Mouse (Mus musculus): Measurements from ENCODE around the gene Epor. TPM values are rescaled to one million over a fixed set of nuclear protein-coding genes. Genes with fewer than 3 reads are reported as not detected.

Epor gene
- 6.2 and 6.3 TPM in 2 replicates for polyA plus RNA-seq (2015; fragmentation: Nextera tagmentation; extraction: Ambion mirVana)

DNA sequence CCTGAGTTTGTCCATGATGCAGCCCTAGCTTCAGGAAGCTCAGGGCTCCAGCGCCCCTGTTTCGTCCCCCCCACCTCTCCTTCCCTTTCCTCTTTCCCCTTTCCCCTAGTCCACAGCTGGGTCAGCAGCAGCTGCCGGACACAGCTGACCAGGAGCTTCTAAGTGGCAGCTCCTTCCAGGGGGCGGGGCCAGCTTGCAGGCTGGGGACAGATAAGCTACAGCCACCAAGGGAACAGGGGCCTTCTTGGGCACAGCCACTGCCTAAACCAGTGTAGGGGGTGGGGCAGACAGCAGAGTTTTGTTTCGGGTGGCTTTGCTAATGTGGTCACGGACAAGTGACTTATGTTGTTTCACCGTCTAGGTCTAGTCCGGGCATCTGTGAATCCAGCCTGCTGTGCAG is at the start of gene Epor:
Epor (minus strand) TSS at position 90 of the 400 bp plus-strand sequence.
- WGBS, result 29% methylated on average over 7 of the region's 8 CpGs
- Histone ChIP-seq H3K4me2 (replicated peaks) (peak within 1 kb of the TSS; percentile 91), H3K27ac (no peak within 1 kb of the TSS), H3K9me3 (no peaks in the 10 kb centered on the region), H3K9ac (peak within 1 kb of the TSS; percentile 62), H3K4me1 (peaks cover 34% of the 10 kb centered on the region), H3K36me3 (peaks cover 2% of the 10 kb centered on the region; the same call in 1 of the 2 replicates), H3K4me3 (peak within 1 kb of the TSS; percentile 45), H3K27me3 (peaks cover 61% of the 10 kb centered on the region)
- ATAC-seq (ENCODE audit: low FRiP score, low read depth), result no peak

DNA sequence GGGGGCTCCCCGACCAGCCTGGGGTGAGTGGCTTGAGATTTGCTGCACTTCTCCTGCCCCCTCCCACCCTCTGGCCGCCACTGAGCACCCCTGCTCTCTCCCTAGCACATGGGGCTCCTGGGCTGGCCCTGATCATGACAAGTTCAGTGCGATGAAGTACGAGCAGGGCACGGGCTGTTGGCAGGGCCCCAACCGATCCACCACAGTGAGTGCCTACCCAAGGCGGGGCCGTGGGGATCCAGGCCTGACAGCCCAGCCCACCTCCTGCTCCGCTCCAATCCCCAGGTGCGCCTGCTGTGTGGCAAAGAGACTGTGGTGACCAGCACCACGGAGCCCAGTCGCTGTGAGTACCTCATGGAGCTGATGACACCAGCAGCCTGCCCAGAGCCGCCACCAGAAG is 49.4 kb upstream of the Epor start:
- Histone ChIP-seq H3K36me3 (peaks cover 72% of the 10 kb centered on the region), H3K27me3 (no peaks in the 10 kb centered on the region), H3K4me1 (no peaks in the 10 kb centered on the region), H3K9me3 (no peaks in the 10 kb centered on the region), H3K27ac (no peak overlapping the region), H3K4me2 (replicated peaks) (no peak overlapping the region), H3K4me3 (no peak overlapping the region), H3K9ac (no peak overlapping the region)
- no peak for ATAC-seq (ENCODE audit: low FRiP score, low read depth)
- 91% methylated on average over 13 of the region's 13 CpGs for WGBS

DNA sequence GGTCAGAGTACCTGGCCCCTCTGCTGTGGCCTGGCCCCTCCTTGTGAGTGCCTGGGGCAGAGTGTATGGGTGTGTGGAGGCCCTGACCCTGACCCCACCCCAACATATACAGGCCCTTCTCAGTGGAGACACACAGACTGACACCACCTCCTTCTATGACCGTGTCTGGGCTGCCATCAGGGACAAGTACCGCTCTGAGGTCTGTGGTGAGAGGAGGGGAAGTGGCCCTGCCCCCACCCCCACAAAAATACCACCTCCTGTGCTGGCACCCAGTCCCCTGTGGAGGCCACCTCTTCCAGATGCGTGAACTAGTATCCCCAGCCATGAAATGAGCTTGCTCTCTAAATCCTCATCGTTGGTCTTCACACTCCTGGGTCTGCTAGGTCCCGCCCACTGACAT is 47.7 kb upstream of the Epor start:
- 91% methylated on average over 5 of the region's 5 CpGs for WGBS
- Histone ChIP-seq H3K4me3 (no peak overlapping the region), H3K9me3 (no peaks in the 10 kb centered on the region), H3K4me1 (no peaks in the 10 kb centered on the region), H3K27ac (no peak overlapping the region), H3K27me3 (no peaks in the 10 kb centered on the region), H3K36me3 (peaks cover 88% of the 10 kb centered on the region), H3K4me2 (replicated peaks) (no peak overlapping the region), H3K9ac (no peak overlapping the region)
- no peak for ATAC-seq (ENCODE audit: low FRiP score, low read depth)

DNA sequence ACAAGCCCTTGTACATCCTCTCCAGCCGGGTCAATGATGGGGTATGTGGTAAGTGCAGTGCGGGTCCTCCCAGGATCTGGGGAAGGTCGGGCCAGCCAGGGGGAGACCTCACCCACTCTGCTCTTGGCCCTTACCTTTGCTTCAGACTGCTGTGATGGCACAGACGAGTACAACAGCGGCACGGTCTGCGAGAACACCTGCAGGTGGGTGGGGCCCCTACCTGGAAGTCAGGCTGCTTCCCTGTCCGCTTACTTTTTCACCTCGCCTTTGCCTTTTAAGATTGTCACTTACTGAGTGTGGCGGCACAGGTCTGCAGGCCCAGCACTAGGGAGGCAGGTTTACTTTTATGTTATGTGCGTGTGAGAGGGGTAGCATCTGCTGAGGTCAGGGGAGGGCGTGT is 41.2 kb upstream of the Epor start:
- Histone ChIP-seq H3K9ac (peak overlapping the region; percentile 26; the same call in 1 of the 2 replicates), H3K4me1 (peaks cover 23% of the 10 kb centered on the region), H3K27me3 (no peaks in the 10 kb centered on the region), H3K27ac (no peak overlapping the region), H3K36me3 (peaks cover 58% of the 10 kb centered on the region), H3K4me2 (replicated peaks) (peak overlapping the region; percentile 93; the same call in 1 of the 2 replicates), H3K4me3 (peak overlapping the region; percentile 67; the same call in 1 of the 2 replicates), H3K9me3 (no peaks in the 10 kb centered on the region)
- 92% methylated on average over 12 of the region's 12 CpGs for WGBS
- no peak for ATAC-seq (ENCODE audit: low FRiP score, low read depth)

DNA sequence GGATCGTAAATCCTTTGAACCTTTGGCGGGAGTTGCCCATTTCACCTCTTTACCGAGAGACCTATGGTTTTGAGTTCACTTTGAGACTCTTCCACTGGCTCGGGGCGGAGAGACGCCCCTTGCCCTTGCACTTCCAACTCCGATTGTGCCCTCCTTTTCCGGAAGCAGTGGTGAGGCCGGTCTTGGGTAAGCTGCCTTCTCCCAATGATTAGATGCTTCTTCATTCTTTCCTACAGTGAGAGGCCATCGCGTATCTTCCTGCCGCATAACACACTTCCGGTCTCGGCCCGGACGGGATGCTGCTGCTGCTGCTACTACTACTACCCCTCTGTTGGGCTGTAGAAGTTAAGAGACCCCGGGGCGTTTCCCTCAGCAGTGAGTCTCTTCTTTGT is 39.9 kb upstream of the Epor start:
- WGBS, result under 1% methylated on average over 18 of the region's 18 CpGs
- Histone ChIP-seq H3K9me3 (no peaks in the 10 kb centered on the region), H3K4me2 (replicated peaks) (peak overlapping the region; percentile 93), H3K4me3 (peak overlapping the region; percentile 67), H3K27ac (peak overlapping the region; percentile 28; the same call in 1 of the 2 replicates), H3K9ac (peak overlapping the region; percentile 78), H3K36me3 (peaks cover 44% of the 10 kb centered on the region), H3K27me3 (0 out of 2 replicates have a peak, but pooled peaks cover 2% of the 10 kb centered on the region), H3K4me1 (peaks cover 23% of the 10 kb centered on the region)
- ATAC-seq (ENCODE audit: low FRiP score, low read depth), result no peak

DNA sequence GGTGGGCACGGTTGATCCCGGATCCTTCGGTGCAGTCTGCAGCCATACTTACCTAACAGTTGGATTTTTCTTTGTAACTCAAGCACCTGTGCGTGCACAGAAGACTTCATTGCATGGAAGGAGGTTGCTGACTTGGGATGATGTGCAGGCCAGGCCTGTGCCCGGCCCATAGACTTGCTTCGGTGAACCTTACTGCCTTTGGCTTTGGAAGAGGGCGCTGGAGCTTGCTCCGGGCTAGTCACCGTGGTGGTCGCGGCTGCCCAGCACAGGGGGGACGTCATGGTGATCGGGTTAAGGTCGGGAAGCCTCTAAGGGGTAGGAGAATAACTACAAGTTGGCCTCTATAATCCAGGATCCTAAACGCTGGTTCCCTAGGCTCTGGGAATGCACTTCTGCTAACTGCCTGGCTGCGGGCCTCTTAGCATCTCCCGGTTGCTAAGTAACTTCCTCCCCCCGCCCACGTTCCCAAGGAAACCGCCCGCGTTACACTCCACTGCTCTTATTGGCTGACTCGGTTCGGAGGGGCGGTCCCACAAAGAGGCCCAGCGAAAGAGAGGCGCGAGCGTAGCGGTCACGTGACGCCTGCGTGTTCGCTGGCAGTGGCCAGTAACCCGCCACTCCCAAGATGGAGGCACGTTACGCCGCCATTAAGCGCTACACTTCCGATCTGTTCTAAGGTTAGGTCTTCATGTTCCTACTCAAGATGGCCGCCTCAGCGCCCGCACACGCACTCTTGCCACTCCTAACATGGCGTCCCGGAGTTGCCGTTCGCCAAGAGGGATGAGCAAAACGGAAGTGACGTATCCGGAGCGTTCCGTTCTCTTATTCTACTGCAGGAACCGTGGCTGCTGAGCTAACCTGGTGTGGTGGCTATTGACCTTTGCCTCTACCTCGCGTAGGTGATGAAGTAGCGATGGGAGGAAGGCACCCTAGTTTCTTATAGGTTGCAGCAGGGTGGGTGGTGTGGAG is 39.2 kb upstream of the Epor start, which contains the start of the genes Ccdc151 and Prkcsh:
Ccdc151 (minus strand) TSS at position 441 of the 969 bp plus-strand sequence.
Prkcsh (plus strand) TSS at position 613 of the 969 bp plus-strand sequence.
- H3K27me3 ChIP-seq, result 0 out of 2 replicates have a peak, but pooled peaks cover 3% of the 10 kb centered on the region
- peak within 1 kb of the TSS; percentile 93 for H3K4me2 ChIP-seq (replicated peaks)
- H3K4me1 ChIP-seq, result peaks cover 23% of the 10 kb centered on the region
- H3K9ac ChIP-seq, result peak within 1 kb of the TSS; percentile 78
- peak; percentile 99 for ATAC-seq (ENCODE audit: low FRiP score, low read depth)
- H3K4me3 ChIP-seq, result peak within 1 kb of the TSS; percentile 67
- no peaks in the 10 kb centered on the region for H3K9me3 ChIP-seq
- peaks cover 37% of the 10 kb centered on the region for H3K36me3 ChIP-seq
- peak within 1 kb of the TSS; percentile 28; the same call in 1 of the 2 replicates for H3K27ac ChIP-seq
- 6% methylated on average over 57 of the region's 57 CpGs for WGBS

DNA sequence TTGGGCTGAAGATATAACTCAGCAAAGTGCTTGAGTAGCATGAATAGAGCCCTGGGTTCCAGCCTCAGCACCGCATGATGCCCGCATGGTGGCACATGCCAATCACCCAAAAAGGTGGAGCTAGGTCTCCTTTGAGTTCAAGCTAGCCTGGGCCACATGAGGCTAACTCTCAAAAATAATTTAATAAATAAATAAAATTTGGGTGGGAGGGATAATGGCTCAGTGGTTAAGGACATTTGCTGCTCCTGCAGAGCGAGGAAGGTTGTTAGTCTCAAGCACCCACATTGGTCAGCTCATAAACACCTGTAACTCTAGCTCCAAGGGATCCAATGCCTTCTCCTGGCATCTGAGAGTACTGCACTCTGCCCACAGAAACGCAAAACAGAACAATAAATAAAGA is 38.3 kb upstream of the Epor start:
- H3K4me1 ChIP-seq, result peaks cover 23% of the 10 kb centered on the region
- no peaks in the 10 kb centered on the region for H3K9me3 ChIP-seq
- WGBS, result 87% methylated on average over 4 of the region's 4 CpGs
- H3K4me2 ChIP-seq (replicated peaks), result peak overlapping the region; percentile 63
- no peak overlapping the region for H3K9ac ChIP-seq
- H3K27ac ChIP-seq, result no peak overlapping the region
- H3K36me3 ChIP-seq, result peaks cover 29% of the 10 kb centered on the region
- 0 out of 2 replicates have a peak, but pooled peaks cover 3% of the 10 kb centered on the region for H3K27me3 ChIP-seq
- H3K4me3 ChIP-seq, result no peak overlapping the region
- ATAC-seq (ENCODE audit: low FRiP score, low read depth), result no peak

DNA sequence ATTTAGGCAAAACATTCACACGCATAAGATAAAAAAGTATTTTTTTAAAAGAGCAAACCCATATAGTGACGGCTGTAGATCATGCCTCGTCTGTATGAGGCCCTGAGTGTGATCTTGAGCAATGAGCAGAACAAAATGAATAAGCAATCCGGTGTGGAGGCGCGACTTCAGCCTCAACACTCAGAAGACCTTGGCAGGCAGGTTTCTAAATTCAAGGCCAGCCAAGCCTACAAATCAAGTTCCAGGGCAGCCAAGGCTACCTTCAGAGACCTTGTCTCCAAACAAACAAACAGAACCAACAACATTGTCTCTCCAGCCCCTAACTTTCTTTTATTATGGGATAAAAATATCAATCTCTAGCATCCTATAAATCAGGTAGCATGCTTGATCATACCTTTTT is 37.0 kb upstream of the Epor start:
- ATAC-seq (ENCODE audit: low FRiP score, low read depth), result no peak
- peaks cover 16% of the 10 kb centered on the region for H3K36me3 ChIP-seq
- 91% methylated on average over 6 of the region's 6 CpGs for WGBS

DNA sequence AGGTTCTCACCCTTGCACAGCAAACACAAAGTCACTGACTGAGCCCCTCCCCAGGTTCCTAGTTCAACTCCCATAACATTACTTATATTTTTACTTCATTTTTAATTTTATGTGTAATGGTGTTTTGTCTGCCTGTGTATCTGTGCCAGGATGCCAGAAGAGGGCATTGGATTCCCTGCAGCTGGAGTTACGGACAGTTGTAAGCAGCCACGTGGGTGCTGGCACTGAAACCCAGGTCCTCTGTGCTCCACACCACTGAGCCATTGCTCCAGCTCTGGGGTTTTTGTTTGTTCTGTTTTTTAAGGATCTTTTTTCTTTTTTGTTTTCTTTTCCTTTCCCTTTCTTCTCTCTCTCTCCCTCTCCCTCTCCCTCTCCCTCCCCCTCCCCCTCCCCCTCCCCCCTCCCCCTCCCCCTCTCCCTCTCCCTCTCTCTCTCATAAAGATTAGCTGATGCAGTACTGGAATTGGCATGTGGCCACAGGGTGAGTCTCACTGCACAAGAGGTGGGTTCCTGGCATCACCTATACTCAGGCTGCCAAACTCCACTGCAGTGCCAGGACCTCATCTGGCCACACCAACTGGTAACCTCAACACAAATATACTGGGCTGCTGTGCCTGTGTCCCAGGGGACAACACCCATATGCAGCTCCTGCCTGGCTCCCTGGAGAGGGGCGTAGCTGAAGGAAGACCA is 33.0 kb upstream of the Epor start:
- peaks cover 36% of the 10 kb centered on the region for H3K27me3 ChIP-seq
- no peak overlapping the region for H3K9ac ChIP-seq
- no peak for ATAC-seq (ENCODE audit: low FRiP score, low read depth)
- no peak overlapping the region for H3K4me2 ChIP-seq (replicated peaks)
- H3K36me3 ChIP-seq, result no peaks in the 10 kb centered on the region
- no peak overlapping the region for H3K27ac ChIP-seq
- H3K4me3 ChIP-seq, result no peak overlapping the region
- H3K4me1 ChIP-seq, result no peaks in the 10 kb centered on the region
- 86% methylated on average over 3 of the region's 3 CpGs for WGBS
- H3K9me3 ChIP-seq, result no peaks in the 10 kb centered on the region

More for the DNA sequence above, 37.0 kb upstream of the Epor start:
- Histone ChIP-seq H3K27ac (no peak overlapping the region), H3K27me3 (0 out of 2 replicates have a peak, but pooled peaks cover 3% of the 10 kb centered on the region), H3K4me3 (no peak overlapping the region), H3K4me2 (replicated peaks) (no peak overlapping the region), H3K4me1 (peaks cover 23% of the 10 kb centered on the region), H3K9me3 (no peaks in the 10 kb centered on the region), H3K9ac (no peak overlapping the region)

DNA sequence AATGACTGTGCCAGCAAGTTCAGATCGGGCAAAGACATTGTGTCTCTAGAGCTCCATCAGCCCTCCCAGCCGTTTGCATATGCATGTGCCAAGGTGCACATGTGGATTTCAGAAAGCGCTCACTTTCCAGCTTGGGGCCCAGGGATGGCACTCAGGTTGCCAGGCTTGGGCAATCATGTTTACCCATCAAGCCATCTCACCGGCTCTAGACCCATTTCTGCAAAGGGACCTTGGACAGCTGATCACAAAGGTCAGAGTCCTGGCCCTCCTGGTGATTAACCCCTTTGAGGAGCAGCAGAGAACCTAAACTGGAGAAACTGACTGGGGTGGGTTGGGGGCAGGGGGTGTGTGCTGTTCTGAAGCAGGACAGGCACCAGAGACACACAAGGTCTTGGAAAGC is 28.9 kb upstream of the Epor start:
- Histone ChIP-seq H3K9ac (no peak overlapping the region), H3K27ac (no peak overlapping the region), H3K27me3 (peaks cover 74% of the 10 kb centered on the region), H3K36me3 (no peaks in the 10 kb centered on the region), H3K4me3 (no peak overlapping the region), H3K9me3 (no peaks in the 10 kb centered on the region), H3K4me1 (peaks cover 26% of the 10 kb centered on the region), H3K4me2 (replicated peaks) (no peak overlapping the region)
- WGBS, result 78% methylated on average over 4 of the region's 4 CpGs
- no peak for ATAC-seq (ENCODE audit: low FRiP score, low read depth)

DNA sequence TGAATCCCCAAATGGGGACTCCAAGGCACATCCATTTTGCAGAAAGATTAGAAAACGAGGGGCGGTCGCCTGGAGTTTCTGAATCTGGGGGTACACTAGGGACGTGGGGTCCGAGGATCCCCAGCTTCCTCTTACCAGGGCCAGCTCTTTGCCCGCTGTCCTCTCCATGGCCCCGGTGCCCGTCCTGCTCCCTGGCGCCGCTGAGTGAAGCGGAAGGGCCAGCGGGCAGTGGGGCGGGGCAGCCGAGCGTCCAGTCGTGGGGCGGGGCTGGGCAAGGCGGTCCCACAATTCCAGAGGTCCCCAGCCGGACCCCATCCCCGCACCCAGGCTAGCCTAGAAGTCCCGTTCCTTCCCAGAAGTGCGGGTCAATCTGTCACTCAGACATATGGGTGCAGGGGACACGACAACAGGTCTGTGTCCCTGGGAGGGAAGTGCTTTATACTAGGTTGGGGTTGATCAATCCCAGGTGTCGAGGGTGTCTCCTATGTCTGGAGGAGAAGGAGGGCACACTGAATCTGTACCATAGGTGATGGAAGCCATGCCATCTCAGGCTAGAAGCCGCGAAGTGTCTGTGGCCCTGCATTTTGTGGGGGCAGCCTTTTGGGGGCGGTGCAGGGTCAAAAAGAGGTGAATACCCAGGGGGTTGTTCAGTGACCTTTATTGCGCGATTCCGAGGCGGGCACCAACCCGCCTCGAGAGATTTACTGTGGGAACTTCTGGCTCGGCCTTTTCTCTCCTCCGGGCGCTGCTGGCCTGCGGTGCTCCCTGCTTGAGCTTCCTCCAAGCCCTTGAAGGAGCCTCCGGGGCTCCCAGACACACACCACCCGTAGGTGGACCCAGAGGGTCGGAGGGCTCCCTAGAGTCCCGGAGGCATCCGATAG is 26.2 kb upstream of the Epor start, which contains the start of gene Rgl3:
Rgl3 (minus strand) TSS at position 217 of the 881 bp plus-strand sequence.
- no peaks in the 10 kb centered on the region for H3K9me3 ChIP-seq
- peak within 1 kb of the TSS; percentile 45 for H3K4me3 ChIP-seq
- peaks cover 93% of the 10 kb centered on the region for H3K27me3 ChIP-seq
- H3K27ac ChIP-seq, result no peak within 1 kb of the TSS
- H3K4me1 ChIP-seq, result peaks cover 26% of the 10 kb centered on the region
- peak within 1 kb of the TSS; percentile 63 for H3K9ac ChIP-seq
- H3K36me3 ChIP-seq, result no peaks in the 10 kb centered on the region
- under 1% methylated on average over 42 of the region's 42 CpGs for WGBS
- no peak for ATAC-seq (ENCODE audit: low FRiP score, low read depth)
- peak within 1 kb of the TSS; percentile 76 for H3K4me2 ChIP-seq (replicated peaks)
